Mouse (Mus musculus) layer of hippocampus, postnatal 14 days (tissue): ENCODE results near the gene Fcrl6. TPM values are rescaled to one million over a fixed set of nuclear protein-coding genes. Genes with fewer than 3 reads are reported as not detected.

Source experiments
- DNase-seq, 2 experiments: peaks; one replicate each; pipeline ENCODE4 v3.0.0; 2021 to 2022; ENCODE audit warnings: low spot score in 2 of 2, mixed read lengths in 1 of 2
- long read RNA-seq, 2 experiments: library from polyadenylated mRNA; stranded (forward); transcript quantifications; one replicate each; pipeline ENCODE4 v2.0.0; 2021
- total RNA-seq, 2 experiments: library from RNA; stranded (reverse); gene quantifications; 2 replicates each; pipeline ENCODE4 v1.2.3; 2021

Gene Fcrl6
- not detected for total RNA-seq
- long read RNA-seq, experiment 1, result 0 reads
- long read RNA-seq, experiment 2, result 0 reads

DNA sequence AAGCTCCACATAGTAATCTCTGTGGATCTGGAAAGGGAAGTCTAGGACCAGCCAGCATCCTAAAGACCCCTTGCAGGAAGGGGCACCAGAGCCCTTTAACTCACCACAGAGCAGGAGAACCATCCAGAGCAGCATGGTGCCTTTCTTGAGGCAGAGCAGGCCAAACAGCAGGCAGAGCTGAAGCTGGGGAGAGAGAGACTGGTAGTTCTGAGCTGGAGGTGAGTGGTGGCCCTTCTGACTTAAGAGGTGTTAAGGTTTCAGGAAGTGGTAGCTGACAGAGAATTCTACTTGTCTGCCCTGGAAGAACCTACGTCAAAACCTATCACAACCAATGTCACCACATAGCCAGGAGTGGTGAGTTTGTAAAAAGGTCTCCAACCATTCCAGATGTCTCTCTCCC, at the start of gene Fcrl6:
Fcrl6 (minus strand) TSS at position 226 of the 400 bp plus-strand sequence.
- DNase-seq, result no peak

DNA sequence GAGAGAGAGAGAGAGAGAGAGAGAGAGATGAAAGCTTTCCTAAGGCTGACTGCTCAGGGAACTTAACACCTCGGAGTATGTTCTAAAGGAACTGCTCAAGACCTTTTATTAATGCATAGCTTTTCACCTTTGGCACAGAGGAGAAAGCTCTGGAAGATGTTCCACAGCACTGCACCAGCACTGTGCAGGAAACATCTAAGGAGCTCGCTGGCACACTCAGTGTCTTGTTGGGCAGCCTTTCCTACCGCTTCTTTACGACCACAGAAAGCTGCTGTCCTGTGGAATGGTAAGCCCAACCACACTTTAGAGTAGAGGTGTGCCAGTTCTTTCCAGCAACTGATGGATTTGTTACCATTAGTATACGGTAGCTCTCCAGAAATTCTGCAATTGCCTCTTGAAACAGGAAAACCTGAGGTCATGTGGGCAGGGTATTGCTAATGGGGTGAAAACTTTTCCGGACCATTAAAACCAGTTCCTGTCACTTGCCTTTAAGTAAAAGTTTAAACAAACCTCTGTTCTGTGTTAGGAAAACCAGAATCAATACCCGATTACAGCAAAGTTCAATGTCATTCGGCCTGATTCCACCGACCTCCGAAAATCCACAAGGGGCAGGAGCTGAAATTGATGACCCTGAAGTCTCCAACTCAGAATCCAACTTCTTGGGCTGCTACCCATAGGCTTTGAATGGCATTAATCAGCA, 49.1 kb upstream of the Fcrl6 start:
- DNase-seq, result no peak

DNA sequence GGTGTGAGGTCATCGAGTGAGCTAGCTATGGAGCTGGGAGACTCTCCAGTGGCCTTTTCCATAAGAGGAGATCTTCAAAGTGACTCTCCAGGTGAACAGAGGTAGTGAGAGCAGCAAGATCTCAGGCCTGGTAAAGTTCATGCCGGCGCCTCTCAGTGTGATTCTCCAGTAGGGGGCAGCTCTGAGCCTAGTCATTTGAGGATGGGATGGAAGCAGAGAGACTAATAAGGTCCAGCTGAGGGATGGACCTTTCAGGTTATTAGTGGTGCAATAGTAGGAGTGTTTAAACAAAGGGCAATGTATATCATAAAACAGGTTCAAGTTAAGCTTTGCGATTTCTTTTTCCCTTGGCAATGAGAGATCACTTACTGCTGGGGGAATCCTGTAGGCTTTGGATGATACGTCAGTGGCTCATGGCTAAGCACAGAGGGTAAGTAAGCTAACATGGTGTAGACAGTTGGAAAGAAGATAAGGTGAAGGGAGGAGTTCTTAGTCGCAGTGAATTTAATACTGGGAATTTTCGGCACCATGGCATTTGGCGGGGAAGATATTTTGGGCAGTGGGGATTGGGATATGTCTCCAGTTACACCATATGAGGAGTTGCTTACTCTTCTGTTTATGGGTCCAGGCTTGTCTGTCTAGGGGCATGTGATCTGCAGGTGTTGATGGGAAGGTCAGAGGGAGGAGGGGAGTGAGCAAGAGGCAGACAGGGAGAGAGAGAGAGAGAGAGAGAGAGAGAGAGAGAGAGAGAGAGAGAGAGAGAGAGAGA, 48.4 kb upstream of the Fcrl6 start:
- no peak for DNase-seq

DNA sequence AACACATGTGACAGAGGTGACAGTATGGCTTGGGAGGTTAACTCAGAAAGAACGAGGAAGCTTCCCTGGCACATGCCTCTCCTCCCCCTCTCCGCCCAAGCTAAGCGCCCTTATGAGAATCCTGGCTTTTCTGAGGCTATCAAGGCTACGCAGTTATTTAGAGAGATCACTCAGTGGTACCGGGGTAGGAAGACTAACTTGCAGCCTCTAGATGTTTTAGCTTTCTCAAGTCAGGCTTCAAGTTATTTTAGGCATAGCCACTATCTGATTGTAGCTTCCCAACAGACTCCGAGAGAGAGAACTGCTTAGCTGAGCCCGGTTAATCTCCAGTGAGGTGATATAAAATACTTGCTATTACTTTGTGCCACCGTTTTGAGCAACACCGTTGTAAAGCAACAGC, 47.0 kb upstream of the Fcrl6 start:
- DNase-seq, result no peak

DNA sequence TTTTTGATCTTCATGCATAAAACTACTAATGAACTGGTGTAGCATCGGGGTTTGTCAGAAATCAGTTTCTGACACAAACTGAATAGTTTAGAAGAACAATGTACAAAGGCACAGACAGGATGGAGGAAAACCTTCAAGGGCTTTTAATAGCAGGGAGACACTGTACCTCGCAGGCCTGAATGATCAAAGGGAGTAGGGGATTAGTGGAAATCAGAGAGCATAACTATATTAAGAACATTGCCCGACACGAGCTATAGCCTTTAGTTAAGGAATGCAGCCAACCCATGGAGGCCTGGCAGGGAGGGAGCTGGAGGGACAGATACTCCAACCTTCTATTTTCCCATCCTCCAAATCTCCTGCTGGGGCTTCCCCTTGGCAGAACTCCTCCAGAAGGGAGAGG, 44.9 kb upstream of the Fcrl6 start:
- DNase-seq, result no peak

DNA sequence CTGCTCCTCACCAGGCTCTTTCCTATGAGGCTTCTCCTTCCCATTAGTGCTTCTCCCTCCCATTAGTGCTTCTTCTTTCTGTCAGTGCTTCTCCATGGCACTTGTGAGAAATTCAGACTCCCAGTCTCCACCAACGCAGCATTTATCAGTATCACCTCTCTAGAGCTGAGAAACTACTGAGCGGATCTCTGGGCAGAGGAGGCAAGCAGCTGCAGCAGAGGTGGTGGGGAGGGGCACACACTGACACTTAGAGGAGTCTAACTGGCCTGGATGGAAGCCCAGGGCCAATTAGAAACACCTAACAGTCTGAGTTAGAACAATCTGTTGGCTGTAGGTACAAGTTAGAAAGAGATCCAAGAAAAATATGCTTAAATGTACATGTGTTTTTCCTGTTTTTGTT, 36.4 kb upstream of the Fcrl6 start:
- no peak for DNase-seq

DNA sequence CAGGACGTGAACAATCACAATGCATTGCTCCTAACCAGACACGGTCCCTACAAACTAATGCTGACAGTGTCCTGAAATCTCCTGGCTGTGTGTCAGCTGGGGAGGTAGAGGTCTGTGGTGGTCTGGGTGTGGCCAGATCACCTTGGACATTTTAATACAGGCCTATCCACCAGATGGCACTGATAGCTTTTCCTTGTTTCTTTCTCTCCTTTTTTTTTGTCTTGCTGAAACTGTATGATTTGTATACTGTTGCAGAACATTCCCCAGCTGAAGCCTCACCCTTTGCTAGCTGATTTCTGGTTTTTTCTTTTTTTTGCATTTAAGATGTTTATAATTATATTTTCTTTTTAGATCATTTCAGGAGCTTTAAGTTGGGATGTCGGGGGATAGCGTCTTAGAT, 35.5 kb upstream of the Fcrl6 start:
- no peak for DNase-seq

DNA sequence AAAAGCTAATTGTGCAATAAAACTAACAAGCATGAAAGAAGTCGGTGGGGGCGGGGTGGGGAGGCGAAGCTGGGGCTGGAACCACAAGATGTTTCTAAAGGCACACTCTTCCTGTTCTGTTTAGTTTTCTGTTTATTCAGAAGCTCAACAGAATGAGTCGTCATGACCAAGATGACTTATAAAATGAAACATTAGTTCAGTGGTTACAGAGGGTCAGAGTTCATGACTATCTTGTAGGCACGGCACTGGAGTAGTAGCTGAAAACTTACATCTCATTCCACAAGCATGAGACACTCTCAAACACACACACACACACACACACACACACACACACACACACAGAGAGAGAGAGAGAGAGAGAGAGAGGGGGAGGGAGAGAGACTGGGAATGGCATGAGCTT, 33.9 kb upstream of the Fcrl6 start:
- no peak for DNase-seq

DNA sequence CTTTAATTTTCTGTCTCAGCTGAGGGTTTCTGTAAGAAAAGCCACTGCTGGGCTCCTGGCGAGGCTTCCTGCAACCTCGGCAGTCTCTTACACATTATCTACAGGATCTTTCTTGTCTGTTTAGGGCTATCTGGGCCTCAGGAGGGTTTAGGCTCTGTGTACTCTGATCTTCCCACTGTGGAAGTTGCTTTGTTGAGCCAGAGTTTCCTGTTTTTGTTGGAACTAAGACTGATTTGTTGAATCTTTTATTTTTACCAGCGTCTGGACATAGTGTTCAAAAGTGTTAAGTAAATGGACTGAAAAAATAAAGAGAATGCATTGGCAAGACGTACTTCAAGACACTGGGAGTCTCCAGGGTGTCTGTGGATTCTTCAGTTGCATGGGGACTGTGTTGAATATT, 32.9 kb upstream of the Fcrl6 start:
- no peak for DNase-seq

DNA sequence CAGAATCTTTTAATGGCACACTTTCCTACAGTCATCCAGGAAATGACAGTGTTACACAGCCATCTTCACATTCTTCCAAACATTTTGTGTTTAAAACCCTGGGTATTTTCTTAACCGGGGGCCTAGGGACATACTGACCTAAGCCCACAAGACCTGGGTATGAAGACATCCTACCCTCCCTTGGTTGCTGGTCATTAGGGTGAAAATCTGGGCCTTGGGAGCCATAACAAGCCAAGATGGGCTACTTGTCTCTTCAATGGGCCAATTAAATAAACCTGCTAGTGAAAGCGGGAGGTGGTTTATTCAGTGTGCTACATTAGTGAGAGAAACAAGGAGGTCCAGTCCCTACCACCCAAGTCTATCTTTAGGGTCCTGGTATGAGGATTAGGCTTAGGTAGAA, 31.8 kb upstream of the Fcrl6 start:
- DNase-seq, result no peak

DNA sequence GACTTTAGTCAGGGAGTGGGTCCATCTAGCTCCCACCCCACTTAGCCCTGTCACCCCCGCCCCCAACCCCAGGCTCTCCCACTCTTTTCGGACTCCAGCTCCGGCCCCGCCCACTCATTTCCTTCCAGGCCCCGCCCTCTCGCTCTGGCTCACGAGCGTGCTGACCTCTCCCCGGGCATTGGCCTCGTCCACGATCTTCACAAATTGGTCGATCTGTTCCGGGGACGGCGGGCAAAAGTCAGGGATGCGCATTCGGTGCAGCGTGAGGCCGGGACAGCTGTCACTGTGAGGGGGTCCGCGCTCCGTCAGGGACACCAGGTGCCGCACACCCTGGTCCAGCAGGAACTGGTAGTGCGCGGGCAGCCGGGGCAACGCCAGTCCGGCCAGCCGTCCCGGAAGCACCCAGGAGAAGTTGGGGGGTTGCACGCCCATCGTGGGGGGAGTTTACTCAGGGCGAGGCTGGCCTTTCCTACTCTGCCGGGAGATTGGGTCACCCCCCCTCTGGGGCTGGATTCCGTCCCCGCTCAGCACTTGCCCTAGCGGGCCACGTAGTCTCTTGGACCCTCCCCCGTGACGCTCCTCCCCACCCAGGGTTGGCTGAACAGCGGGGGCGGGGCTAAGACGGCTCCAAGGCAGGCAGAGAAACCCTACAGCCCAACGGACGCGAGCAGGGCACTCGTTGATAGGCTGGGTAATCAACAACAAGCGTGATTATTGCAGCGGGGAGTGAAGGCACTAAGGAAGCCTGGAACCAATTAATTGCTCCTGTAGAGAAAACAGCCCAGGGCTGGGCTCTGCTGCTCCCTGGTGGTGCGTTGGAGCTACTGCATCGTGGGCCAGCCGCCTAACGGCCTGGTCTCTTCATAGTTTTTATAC, 30.3 kb upstream of the Fcrl6 start, which contains the start of gene Dusp23:
Dusp23 (minus strand) TSS at position 512 of the 876 bp plus-strand sequence.
- peak; percentile 90 to 95 for DNase-seq

DNA sequence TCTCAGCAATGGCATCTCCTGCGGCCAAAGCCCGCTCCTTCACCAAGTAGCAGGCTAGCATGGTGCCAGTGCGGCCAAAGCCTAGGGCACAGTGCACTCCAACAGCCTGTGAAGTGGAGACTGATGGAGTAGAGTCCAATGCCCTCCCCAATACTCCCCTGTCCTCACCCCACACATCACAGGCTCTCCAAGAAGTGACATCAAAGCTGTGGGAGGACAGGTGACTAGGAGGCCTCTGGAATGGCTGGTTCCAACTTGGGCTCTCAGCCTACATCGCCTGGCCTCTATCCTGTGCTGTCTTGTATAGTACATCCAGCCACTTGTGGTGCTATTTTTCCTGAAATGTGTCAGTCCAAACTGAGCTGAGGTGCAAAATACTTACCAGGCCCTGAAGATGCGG, 29.4 kb upstream of the Fcrl6 start:
- DNase-seq, result no peak

DNA sequence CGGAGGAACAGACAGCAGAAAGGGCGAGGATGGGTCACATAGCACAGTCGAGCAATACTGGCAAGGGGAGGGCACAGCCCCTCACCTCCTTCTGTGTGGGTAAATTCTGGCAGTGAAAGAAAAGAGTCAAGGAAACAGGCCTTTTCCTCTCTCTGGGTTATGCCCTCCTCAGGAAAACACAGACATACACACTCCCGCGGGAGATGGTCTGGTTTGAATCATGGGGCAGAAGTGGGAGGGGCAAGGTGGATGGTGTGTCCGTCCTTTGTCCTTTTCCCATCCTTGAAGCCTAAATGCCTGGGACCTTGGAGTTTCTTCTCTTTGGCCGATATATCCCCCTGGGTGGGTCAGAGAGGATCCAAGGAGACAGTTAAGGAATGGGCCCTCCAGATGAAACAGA, 27.5 kb upstream of the Fcrl6 start:
- no peak for DNase-seq

DNA sequence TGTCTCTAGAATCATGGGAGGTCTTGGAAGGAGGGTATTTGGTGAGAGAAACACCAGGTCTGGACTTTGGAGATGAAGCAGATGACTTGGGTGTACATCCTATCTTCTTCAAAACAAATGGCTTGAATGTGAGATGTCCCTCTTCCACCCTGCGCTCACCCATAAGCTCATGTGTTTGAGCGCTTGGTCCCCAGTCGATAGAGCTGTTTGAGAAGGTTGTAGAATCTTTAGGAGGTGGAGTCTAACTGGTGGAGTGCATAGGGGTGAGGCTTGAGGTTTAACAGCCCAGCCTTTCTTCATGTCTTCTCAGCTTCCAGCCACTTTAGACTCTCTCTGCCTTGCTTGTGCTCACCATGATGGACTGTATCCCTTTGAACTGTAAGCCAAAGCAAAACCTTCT, 24.0 kb upstream of the Fcrl6 start:
- DNase-seq, result no peak

DNA sequence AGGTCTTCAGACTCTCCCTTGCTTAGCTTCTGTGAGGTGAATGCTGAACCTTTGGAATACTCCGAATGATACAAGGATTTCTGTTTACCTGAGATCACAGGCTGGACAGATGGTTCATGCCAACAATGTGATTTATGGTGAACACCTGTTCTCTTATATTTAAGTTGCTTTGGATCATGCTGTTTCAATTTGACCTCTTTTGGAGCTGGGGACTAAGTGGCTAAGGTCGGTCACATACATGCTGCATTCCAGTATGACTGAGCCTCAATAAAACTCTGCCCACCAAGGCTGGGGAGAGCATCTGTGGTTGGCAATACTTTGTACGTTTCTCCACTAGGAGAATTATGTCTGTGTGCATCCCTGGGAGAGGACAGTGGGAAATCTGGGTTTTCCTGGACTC, 21.7 kb upstream of the Fcrl6 start:
- no peak for DNase-seq

DNA sequence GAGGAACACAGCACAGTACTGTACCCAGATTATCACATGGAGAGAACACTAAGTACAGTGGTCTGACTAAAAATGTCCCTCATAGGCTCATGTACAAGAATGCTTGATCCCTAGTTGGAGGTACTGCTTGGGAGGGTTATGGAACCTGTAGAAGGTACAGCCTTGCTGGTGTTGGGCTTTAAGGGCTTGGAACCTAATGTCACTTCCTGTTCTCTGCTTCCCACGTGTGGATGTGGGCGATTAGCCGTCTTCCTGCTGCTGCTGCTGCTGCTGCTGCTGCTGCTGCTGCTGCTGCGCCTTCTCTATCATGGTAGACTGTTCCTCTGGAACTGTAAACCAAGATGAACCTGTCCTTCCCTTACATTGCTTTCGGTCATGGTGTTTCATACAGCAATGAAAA, 21.2 kb upstream of the Fcrl6 start:
- no peak for DNase-seq

DNA sequence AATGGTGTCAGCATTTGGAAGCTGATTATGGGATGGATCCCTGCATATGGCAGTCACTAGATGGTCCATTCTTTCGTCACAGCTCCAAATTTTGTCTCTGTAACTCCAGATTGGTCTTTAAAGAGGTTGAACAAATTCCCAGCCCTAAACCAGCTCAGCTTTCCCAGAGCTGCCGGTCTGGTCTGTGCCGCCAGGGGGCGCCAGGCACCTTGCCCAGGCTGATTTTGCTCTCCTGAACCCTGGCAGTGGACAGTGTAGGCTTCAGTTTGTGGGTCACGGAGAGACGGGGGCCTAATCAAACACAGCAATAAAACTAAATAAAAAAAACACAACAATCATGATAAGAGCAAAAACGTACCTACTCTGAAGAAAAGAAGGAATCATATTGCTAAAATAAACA, 16.9 kb upstream of the Fcrl6 start:
- peak; percentile 29 to 54 for DNase-seq

DNA sequence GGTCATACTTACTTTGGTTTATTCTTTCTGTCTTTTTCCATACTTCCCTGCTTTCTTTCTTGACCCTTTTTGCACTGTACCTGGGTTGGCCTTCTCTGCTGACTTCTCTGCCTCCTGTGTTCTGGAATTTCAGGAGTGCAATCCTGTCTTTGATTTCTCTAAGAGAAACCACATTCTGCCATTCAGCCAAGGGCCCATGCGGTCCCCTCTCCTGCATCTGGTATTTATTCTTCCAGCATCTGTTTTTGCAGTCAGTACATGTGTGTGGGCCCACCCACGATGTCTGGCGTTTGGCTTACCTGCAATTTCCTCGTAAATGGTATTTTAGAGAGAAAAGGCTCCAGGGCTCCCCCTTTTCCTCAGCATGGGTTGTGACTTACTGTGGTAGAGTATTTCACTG, 15.8 kb upstream of the Fcrl6 start:
- DNase-seq, result no peak

DNA sequence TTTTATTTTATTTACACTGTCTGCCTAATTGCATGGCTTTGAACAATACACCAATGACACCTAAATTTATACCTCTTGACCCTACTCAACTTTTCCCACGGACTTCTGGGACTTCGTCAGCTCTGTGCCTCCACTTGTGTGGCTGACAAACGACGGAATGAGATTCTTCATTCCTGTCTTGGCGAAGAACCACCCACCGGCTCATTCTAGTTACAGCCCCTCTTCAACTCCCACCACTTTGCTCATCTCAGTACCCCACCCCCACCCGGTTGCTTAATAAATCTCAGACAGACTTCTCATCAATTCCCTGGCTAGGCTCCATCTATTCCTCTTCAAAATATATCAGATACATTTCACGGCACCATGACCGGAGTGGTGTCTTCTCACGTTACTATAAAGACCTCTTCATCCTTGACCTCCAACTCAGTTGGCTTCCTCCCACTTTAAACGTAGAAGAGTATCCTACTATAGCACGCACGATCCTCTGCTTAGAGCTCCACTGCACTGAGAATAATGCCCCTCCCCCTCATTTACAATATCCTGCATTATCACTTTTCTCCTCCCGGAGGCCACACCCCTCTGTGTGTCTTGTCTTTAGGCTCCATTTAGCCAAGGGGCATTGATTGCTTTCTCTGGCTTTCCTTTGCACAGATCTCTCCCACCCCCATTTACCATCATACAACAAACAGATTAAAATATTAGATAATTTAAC, 15.2 kb upstream of the Fcrl6 start:
- DNase-seq, result no peak

DNA sequence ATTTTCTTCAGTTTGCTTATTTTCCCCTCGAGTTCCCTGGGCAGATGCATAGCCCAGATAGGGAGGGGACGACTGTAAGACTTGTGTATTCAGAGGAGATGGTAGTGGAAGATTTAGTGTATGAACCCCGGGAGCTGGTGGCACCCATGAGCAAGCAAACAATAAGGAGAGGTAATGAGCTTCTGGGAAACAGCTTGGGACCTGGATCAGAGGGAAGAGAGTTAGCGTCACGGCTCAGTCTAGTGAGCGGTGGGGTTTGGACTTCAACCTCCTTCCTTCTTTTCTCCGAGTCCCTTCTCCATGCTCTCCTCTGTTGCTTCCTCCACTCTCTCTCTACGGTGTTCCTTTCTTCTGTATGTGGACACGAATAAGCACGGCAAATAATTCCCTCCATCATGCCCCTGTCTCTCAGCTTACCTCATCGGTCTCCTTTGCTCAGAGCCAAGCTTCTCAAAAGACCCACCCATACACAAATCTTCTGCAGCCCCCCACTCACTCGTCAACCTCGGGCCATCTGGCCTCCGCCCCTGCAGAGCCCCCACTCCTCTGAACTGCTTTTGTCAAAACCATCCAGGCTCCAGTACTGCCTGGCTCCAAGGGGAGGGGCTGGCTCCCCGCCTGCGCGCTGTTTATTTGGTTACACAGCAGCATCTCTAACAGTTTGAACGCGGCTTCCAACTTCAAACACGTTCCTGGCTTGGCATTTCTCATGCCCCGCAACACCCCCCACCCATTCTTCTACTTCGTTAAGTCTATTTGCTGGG, 14.4 kb upstream of the Fcrl6 start:
- peak; percentile 28 to 49 for DNase-seq
